Mouse (Mus musculus): ENCODE measurements around the gene Acsm5. TPM values are rescaled to one million over a fixed set of nuclear protein-coding genes. Genes with fewer than 3 reads are reported as not detected.

The Acsm5 gene
- polyA plus RNA-seq, 1 experiment from 2014 or later = not detected

- Histone ChIP-seq H3K4me3 (ENCODE audit: inconsistent target) (no peak overlapping the region), H3K79me2 (ENCODE audit: inconsistent target) (no peaks in the 10 kb centered on the region), H3K36me3 (ENCODE audit: inconsistent target) (no peaks in the 10 kb centered on the region), H3K27ac (no peak overlapping the region)
- WGBS (ENCODE audit: missing documents) = 68% methylated on average over 3 of the region's 3 CpGs
Observed at GRCm38 (mm10) chr7:119594530-119595107, 75.4 kb downstream of the Acsm5 start.

Other genes starting within 250 kb of the Acsm5 start
- not detected in 3 replicates for gene Gp2, start 60.2 kb upstream of the Acsm5 start, polyA plus RNA-seq (2018)
- gene Umod, start 40.2 kb upstream of the Acsm5 start, polyA plus RNA-seq (2018) = not detected in 3 replicates
- gene Pdilt, start 4.0 kb downstream of the Acsm5 start, polyA plus RNA-seq (2018) = not detected in 3 replicates
- not detected in 3 replicates for gene Acsm2, start 34.9 kb downstream of the Acsm5 start, polyA plus RNA-seq (2018)
- gene Acsm1, start 87.6 kb downstream of the Acsm5 start, polyA plus RNA-seq (2018) = not detected in 3 replicates
- not detected in 3 replicates for gene Acsm4, start 170.6 kb downstream of the Acsm5 start, polyA plus RNA-seq (2018)
- gene Thumpd1, start 201.3 kb downstream of the Acsm5 start, polyA plus RNA-seq (2018) = 25.7 to 44.7 TPM (median 38.1 TPM) in 3 replicates
- not detected in 3 replicates for gene Acsm3, start 241.5 kb downstream of the Acsm5 start, polyA plus RNA-seq (2018)